Mouse (Mus musculus): ENCODE results near the gene Pkm.

Pkm gene

DNA sequence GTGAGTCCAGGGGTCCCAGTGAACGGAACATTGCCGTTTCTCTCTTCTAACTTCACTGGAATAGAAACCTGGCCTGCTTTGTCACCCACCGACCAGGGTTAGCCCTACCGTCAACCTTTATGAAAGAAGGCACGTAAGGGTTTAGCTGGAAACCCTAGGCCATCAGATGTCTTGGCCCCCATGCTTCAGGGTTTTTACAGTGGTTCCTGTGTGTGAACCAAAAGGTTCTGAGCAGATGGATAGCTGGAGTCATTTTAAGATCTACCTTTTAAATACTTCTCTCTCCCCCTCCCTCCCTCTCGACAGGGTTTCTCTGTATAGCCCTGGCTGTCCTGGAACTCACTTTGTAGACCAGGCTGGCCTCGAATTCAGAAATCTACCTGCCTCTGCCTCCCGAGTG lies 9.8 kb downstream of the Pkm start:
- no peak for DNase-seq (ENCODE audit: low spot score in 2 of 2)

GRCm38 (mm10) chr9:59666813-59667212 lies 10.6 kb downstream of the Pkm start:
- no peak for DNase-seq (ENCODE audit: low spot score in 2 of 2)

- no peak for DNase-seq (ENCODE audit: low spot score in 2 of 2)
Observed at GRCm38 (mm10) chr9:59667250-59667649, 11.1 kb downstream of the Pkm start.

DNA sequence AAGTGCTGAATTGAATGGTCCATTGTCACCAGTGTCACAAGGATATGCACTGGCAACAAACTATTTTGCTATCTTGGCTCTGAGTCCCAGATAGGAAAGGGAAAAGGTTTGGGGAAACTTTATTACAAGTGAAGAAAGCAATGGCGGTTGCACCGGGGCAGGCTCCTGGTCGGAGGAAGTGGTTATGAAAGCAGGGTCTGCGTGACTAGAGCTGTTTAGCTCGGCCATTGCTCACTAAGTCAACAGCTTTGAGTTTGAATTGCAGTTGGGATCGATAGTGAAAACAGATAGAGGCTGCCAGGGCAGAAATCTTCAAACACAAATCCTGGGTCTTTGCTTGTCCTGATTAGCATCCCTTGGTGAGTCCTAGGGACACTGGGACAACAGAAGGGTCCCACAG lies 11.7 kb downstream of the Pkm start:
- peak in 1 of 2 experiments; percentile 49 for DNase-seq (ENCODE audit: low spot score in 2 of 2)

DNA sequence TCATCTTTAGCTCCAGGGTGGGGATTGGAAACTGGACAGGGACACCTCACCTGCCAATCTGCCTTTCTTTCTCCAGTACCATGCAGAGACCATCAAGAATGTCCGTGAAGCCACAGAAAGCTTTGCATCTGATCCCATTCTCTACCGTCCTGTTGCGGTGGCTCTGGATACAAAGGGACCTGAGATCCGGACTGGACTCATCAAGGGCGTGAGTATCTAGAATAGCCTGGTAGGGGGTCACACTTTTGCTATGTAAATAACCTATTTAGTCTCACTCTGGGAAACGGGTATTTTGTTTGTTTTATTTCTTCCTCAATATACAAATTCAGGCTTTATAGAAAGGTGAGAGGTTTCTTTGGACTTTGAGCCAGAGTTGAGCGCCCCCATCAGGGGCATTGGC lies 12.3 kb downstream of the Pkm start:
- no peak for DNase-seq (ENCODE audit: low spot score in 2 of 2)

DNA sequence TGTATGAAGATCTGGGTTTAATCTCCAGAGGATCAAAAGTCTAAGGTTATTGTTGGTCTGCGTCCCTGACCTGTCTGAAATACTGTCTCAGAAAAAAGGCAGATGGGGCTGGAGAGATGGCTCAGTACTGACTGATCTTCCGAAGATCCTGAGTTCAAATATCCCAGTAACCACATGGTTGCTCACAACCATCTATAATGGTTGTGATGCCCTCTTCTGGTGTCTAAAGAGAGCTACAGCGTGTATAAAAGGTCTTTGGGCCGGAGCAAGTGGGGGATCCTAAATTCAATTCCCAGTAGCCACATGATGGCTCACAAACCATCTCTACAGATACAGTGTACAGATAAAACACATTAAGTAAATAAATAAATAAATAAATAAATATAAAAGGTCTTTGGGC lies 13.0 kb downstream of the Pkm start:
- no peak for DNase-seq (ENCODE audit: low spot score in 2 of 2)

- DNase-seq (ENCODE audit: low spot score in 2 of 2): no peak
Observed at GRCm38 (mm10) chr9:59672195-59672894, 16.2 kb downstream of the Pkm start.

GRCm38 (mm10) chr9:59673427-59673826 lies 17.3 kb downstream of the Pkm start:
- DNase-seq (ENCODE audit: low spot score in 2 of 2): no peak

GRCm38 (mm10) chr9:59675598-59675997 lies 19.4 kb downstream of the Pkm start:
- DNase-seq (ENCODE audit: low spot score in 2 of 2): no peak

DNA sequence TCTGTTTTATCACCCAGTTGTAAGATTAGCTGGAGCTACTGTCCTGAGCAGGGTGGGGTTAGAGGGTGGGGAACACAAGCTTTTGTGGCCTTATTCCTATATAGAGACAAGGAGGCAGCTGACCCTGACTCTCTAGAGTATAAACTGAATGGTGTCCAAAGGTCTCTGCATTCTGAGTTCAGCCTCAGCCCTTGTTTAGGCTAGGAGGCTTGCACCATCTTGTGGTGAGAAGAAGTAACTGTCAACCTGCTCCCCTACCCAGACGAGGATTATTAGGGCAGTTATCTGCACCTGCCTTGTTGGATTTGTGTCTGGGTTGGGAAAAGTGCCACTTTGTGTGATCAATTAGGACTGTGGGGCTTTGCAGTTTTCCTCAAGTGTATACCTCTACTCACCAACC lies 22.1 kb downstream of the Pkm start:
- no peak for DNase-seq (ENCODE audit: low spot score in 2 of 2)

- DNase-seq (ENCODE audit: low spot score in 2 of 2): peak; percentile 74 to 76
Observed at GRCm38 (mm10) chr9:59679678-59680533, 23.7 kb downstream of the Pkm start, which contains the start of gene Gramd2. Gene Gramd2, plus strand, starts transcription at chr9:59680144.

DNA sequence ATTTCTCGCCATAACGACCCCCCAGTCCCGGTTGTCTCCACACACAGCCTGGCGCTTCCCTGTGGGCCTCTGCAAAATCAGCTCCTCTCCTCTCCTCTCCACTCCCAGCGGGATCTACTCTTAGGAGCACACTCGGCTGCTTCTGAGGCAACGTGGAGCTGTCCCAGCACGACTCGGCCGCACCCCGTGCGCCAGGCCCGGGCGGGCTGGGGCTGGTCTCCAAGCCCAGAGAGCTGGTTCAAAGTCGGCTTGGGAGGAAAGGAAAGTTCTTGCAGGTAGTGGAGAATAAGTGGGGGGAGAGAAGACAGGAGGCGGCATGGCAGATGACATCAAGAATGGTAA lies 24.3 kb downstream of the Pkm start:
- peak in 1 of 2 experiments; percentile 45 for DNase-seq (ENCODE audit: low spot score in 2 of 2)

DNA sequence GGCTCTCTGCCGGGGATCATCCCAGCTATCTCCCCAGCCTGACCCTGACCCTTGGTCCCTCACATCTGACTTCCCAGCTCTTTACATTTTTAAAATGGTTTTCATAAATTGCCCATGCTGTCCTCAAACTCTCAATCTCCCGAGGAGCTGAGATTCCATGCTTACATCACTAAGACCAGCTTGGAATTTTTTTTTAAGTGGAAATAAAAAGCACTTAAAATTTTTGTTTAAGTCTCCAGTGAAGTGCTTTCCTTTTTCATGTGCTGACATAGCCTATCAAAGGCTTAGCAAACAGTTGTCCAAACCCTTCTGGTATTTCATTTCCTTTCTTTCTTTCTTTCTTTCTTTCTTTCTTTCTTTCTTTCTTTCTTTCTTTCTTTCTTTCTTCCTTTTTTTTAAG lies 27.9 kb downstream of the Pkm start:
- DNase-seq (ENCODE audit: low spot score in 2 of 2): no peak

- DNase-seq (ENCODE audit: low spot score in 2 of 2): no peak
Observed at GRCm38 (mm10) chr9:59687416-59688046, 31.4 kb downstream of the Pkm start.

DNA sequence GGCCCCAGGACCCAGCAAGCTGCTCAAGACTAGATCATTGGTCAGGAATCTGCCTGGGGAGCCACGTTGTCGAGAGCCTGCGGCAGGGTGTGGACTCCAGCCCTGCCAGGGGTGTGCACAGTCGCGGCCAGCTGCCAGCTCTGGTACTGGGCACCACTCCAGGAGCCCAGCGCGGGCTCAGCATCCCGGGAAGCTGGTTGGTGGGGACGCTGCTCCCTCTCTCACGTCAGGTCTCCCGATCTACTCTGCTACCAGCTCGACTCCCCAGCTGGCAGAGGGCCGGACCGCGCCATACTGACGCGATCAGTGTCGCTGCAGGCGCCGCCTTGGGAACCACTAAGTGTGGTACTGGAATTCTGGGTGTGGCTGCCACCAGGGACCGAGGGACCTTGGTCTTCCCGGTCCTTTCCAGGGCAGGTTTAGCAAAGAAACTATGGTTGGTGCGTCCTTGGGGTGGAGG lies 35.5 kb downstream of the Pkm start:
- DNase-seq (ENCODE audit: low spot score in 2 of 2): peak; percentile 53 to 68

DNA sequence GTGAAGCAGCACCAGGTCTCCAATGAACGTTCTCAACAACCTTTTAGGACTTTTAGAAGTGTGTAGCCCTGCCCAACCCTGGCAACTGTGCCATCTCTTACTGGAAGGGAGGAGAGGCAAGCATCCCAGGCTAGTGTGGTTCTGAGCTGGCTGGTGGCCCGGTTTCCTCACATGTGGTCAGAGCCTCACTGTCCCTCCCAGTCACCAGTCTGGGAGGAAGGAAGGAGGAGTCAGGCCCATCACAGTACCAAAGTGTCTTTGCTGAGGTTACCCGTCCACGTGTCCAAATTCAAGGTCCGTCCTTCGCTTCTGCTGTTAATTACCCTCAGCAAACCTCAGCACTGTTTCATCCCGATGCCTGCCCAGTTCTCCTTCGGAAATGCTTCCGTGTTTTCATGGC lies 36.0 kb downstream of the Pkm start:
- no peak for DNase-seq (ENCODE audit: low spot score in 2 of 2)

DNA sequence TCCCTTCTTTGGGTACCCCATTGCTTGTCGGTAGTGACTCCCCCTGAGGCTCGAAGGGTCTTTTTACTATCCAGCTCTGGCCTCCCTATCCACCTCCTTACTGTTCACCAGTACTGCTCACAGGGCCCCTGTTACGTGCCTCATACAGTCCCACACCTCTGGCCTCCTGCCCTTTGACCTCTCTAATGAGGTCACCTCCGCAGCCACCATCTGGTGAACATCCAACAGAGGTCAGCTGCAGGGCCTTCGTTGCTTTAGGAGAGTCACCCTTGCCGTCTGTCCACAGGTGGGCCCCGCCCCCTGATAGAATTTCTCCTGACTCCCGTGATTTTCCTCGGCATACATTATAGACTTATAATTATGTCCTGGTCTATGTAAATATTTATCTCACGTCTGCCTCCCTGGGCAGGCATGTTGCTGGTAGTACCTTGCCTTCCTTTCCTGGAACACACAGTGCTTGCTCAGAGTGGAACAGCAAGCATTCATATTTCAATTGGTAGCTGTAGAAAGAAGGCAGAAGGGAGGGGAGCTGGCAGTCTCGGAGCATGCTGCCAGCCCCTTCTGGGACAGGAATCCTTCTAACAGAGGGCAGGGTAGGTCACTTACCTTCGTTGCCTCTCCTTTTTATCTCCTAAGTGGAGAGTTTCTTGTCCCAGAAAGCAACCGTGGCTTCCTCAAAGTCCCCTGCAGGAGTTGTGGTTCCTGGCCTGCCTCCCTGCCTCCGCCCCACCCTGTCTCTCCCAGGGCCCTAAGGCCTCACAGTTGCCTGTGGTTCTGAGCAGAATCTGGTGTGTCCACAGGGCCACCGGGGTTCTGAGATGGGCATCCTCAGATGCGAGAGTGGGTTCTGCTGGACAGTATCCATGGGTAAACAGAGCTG lies 38.6 kb downstream of the Pkm start:
- no peak for DNase-seq (ENCODE audit: low spot score in 2 of 2)

- DNase-seq (ENCODE audit: low spot score in 2 of 2): no peak
Observed at GRCm38 (mm10) chr9:59695451-59695813, 39.3 kb downstream of the Pkm start.

- no peak for DNase-seq (ENCODE audit: low spot score in 2 of 2)
Observed at GRCm38 (mm10) chr9:59696381-59696780, 40.2 kb downstream of the Pkm start.

GRCm38 (mm10) chr9:59701094-59701493 lies 44.9 kb downstream of the Pkm start:
- no peak for DNase-seq (ENCODE audit: low spot score in 2 of 2)

GRCm38 (mm10) chr9:59703099-59703498 lies 46.9 kb downstream of the Pkm start:
- DNase-seq (ENCODE audit: low spot score in 2 of 2): no peak

Measured in urinary bladder, adult 18-20 months (tissue).